Mouse (Mus musculus) heart, embryonic 10.5 days (tissue): ENCODE data around the gene Tes. TPM values are rescaled to one million over a fixed set of nuclear protein-coding genes. Genes with fewer than 3 reads are reported as not detected.

Source experiments
- DNase-seq: peaks from one replicate; pipeline ENCODE4 v3.0.0-alpha.2; 2017; ENCODE audit warnings: low spot score
- H3K27ac ChIP-seq: fragments of 300-500 bp; sonication (generic); 2 replicates; pipeline ENCODE4 v1.5.1; 2016; ENCODE audit warnings: mild to moderate bottlenecking
- H3K27me3 ChIP-seq: fragments of 300-500 bp; sonication (generic); 2 replicates; pipeline ENCODE4 v1.6.1; 2016; ENCODE audit warnings: mild to moderate bottlenecking; ENCODE audit not compliant: poor library complexity, insufficient read depth, severe bottlenecking
- H3K36me3 ChIP-seq: fragments of 300-500 bp; sonication (generic); 2 replicates; pipeline ENCODE4 v1.6.1; 2016; ENCODE audit warnings: mild to moderate bottlenecking, moderate library complexity
- H3K4me1 ChIP-seq: fragments of 300-500 bp; sonication (generic); 2 replicates; pipeline ENCODE4 v1.6.1; 2016; ENCODE audit warnings: mild to moderate bottlenecking
- H3K4me3 ChIP-seq: fragments of 300-500 bp; sonication (generic); 2 replicates; pipeline ENCODE4 v1.5.1; 2016; ENCODE audit warnings: mild to moderate bottlenecking, moderate library complexity
- H3K9me3 ChIP-seq: fragments of 300-500 bp; sonication (generic); 2 replicates; pipeline ENCODE4 v1.6.1; 2016; ENCODE audit warnings: mild to moderate bottlenecking, moderate library complexity
- WGBS: fragments of 180-500 bp; shearing (Covaris S2); methylation state at CpG from one replicate; pipeline ENCODE4 v1.1.7; 2016; 5-methylcytosine and 5-hydroxymethylcytosine counted together
- polyA plus RNA-seq: library from polyadenylated mRNA; unstranded; fragments of >200 nt; fragmentation: Nextera tagmentation; extraction: Ambion mirVana; gene quantifications from 2 replicates; pipeline ENCODE4 v1.2.1, GENCODE M21; 2016

Gene Tes
- polyA plus RNA-seq, 1 experiment from 2014 or later, result 38.0 TPM

GRCm38 (mm10) chr6:17082800-17083199, 17.9 kb downstream of the Tes start:
- Histone ChIP-seq H3K9me3 (no peaks in the 10 kb centered on the region), H3K36me3 (no peaks in the 10 kb centered on the region), H3K4me1 (peaks cover 7% of the 10 kb centered on the region), H3K27ac (no peak overlapping the region), H3K4me3 (no peak overlapping the region), H3K27me3 (peaks cover 24% of the 10 kb centered on the region; the same call in 1 of the 2 replicates)
- WGBS, result 82% methylated on average over 5 of the region's 5 CpGs
- no peak for DNase-seq

- no peaks in the 10 kb centered on the region for H3K4me1 ChIP-seq
- H3K4me3 ChIP-seq, result no peak overlapping the region
- H3K9me3 ChIP-seq, result no peaks in the 10 kb centered on the region
- no peak overlapping the region for H3K27ac ChIP-seq
- no peaks in the 10 kb centered on the region for H3K36me3 ChIP-seq
- peaks cover 13% of the 10 kb centered on the region; the same call in 1 of the 2 replicates for H3K27me3 ChIP-seq
- DNase-seq, result peak; percentile 79
- 61% methylated on average over 6 of the region's 6 CpGs for WGBS
Measured at GRCm38 (mm10) chr6:17087485-17087884, 22.5 kb downstream of the Tes start.

DNA sequence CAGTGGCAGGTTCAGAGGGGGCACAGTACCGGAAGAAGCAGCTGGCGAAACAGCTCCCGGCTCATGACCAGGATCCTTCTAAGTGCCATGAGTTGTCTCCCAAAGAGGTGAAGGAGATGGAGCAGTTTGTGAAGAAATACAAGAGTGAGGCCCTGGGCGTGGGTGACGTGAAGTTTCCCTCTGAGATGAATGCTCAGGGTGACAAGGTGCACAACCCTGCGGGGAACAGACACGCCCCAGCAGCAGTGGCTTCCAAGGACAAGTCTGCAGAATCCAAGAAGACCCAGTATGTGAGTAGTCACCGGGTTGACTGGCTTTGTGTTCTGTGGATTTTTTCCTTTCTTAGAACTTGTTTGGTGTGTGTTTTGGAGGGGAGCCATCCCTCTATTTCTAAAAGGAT, 32.4 kb downstream of the Tes start:
- Histone ChIP-seq H3K9me3 (no peaks in the 10 kb centered on the region), H3K36me3 (no peaks in the 10 kb centered on the region), H3K4me3 (no peak overlapping the region), H3K27me3 (no peaks in the 10 kb centered on the region; the same call in 1 of the 2 replicates), H3K27ac (no peak overlapping the region), H3K4me1 (no peaks in the 10 kb centered on the region)
- no peak for DNase-seq
- 85% methylated on average over 8 of the region's 8 CpGs for whole genome bisulfite sequencing

DNA sequence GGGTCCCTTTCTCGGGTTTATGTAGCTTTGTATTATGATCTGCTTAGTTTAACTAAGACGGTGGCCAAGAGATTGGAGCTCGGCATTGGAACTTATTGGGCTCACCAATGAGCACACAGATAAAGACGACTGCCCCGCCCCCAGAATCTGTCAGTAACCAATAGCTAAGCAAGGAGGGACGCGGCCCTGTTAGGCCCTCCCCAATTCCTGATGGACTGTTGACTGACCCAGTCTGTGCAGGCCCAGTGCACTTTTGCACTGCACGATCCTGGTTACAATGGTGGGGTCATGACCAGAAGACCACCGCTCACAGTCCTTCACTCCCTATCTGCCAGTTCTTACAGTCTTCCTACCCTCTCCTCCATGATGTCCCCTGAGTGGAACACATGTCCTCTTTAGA, 33.6 kb downstream of the Tes start:
- H3K27me3 ChIP-seq, result no peaks in the 10 kb centered on the region; the same call in 1 of the 2 replicates
- no peak overlapping the region for H3K4me3 ChIP-seq
- no peaks in the 10 kb centered on the region for H3K4me1 ChIP-seq
- DNase-seq, result no peak
- 84% methylated on average over 9 of the region's 9 CpGs for WGBS
- no peak overlapping the region for H3K27ac ChIP-seq
- no peaks in the 10 kb centered on the region for H3K9me3 ChIP-seq
- no peaks in the 10 kb centered on the region for H3K36me3 ChIP-seq

- no peak overlapping the region for H3K4me3 ChIP-seq
- no peaks in the 10 kb centered on the region for H3K4me1 ChIP-seq
- 77% methylated on average over 25 of the region's 25 CpGs for WGBS
- no peak overlapping the region for H3K27ac ChIP-seq
- no peak for DNase-seq
- H3K27me3 ChIP-seq, result no peaks in the 10 kb centered on the region; the same call in 1 of the 2 replicates
- no peaks in the 10 kb centered on the region for H3K9me3 ChIP-seq
- H3K36me3 ChIP-seq, result no peaks in the 10 kb centered on the region
Measured at GRCm38 (mm10) chr6:17099477-17100130, 34.7 kb downstream of the Tes start.

DNA sequence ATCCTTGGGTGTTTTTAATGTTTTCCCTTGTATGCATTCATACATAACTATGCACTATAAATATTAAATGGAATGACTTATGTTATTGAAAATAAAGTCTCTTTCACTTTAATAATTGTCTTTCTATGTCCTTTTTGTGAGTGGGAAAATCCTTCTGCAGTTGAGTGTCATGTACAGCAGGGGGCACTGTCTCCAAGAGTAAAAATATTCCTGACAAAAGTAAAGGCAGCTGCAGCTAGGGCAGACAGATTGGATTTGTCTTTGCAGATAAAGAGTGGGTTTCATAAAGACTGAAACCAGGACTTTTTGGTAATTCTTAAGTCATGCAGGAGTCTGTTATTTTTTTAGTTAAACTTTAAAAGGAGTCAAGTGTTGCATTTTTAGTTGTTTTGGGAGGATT, 40.8 kb downstream of the Tes start:
- Histone ChIP-seq H3K36me3 (no peaks in the 10 kb centered on the region), H3K4me1 (no peaks in the 10 kb centered on the region), H3K4me3 (no peak overlapping the region), H3K9me3 (no peaks in the 10 kb centered on the region), H3K27ac (no peak overlapping the region), H3K27me3 (no peaks in the 10 kb centered on the region)
- DNase-seq, result no peak

- Histone ChIP-seq H3K27ac (no peak overlapping the region), H3K9me3 (no peaks in the 10 kb centered on the region), H3K4me3 (no peak overlapping the region), H3K36me3 (no peaks in the 10 kb centered on the region), H3K27me3 (no peaks in the 10 kb centered on the region), H3K4me1 (no peaks in the 10 kb centered on the region)
- DNase-seq, result no peak
- 91% methylated on average over 5 of the region's 5 CpGs for WGBS
Measured at GRCm38 (mm10) chr6:17106493-17106892, 41.5 kb downstream of the Tes start.

DNA sequence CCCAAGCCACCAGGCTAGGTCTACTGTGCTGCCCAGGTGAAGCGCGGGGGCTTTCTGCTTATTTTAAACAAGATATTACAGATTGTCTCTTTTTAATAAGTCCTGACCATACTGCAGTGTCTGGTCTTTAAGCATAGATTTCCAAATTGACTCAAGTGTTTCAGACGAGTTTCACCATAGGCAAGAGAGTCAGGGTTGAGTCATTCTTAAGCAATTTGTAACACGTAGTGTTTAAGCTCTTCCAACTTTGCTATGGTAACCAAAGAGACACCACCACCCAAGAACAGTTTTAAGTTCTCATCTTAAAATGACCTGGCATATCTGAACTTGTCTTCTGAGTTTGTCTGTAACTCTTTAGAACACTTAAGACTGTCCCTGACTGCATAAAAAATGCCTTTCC, 44.3 kb downstream of the Tes start:
- 76% methylated on average over 4 of the region's 4 CpGs for WGBS
- no peak for DNase-seq

GRCm38 (mm10) chr6:17110564-17111100, 45.7 kb downstream of the Tes start:
- Histone ChIP-seq H3K4me3 (no peak overlapping the region), H3K9me3 (no peaks in the 10 kb centered on the region), H3K27ac (no peak overlapping the region), H3K4me1 (no peaks in the 10 kb centered on the region), H3K27me3 (no peaks in the 10 kb centered on the region), H3K36me3 (no peaks in the 10 kb centered on the region)
- 66% methylated on average over 6 of the region's 6 CpGs for WGBS
- DNase-seq, result no peak

More for the DNA sequence above, 44.3 kb downstream of the Tes start:
- Histone ChIP-seq H3K9me3 (no peaks in the 10 kb centered on the region), H3K4me1 (no peaks in the 10 kb centered on the region), H3K4me3 (no peak overlapping the region), H3K27me3 (no peaks in the 10 kb centered on the region), H3K36me3 (no peaks in the 10 kb centered on the region), H3K27ac (no peak overlapping the region)

- DNase-seq, result no peak
- Histone ChIP-seq H3K27ac (no peak overlapping the region), H3K4me3 (no peak overlapping the region), H3K4me1 (no peaks in the 10 kb centered on the region), H3K36me3 (no peaks in the 10 kb centered on the region), H3K9me3 (no peaks in the 10 kb centered on the region), H3K27me3 (no peaks in the 10 kb centered on the region)
- WGBS, result 97% methylated on average over 1 of the region's 1 CpGs
Measured at GRCm38 (mm10) chr6:17112081-17112480, 47.1 kb downstream of the Tes start.

DNA sequence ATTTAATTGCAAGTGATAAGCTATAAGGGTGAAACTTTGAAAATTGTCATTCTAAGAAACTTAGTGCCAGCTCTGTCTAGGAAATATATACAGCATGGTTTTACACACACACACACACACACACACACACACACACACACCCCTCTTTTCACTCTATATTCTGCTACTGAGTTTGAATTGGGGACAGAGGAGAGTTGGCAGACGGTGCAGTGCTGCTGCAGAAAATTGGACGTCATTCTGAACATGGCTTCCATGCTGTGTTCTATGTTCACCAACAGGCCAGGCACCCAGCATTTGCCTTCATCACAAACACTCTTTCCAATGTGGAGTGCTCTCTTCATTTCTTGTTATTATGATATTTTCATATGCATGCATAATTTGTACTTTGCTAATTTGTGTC, 48.0 kb downstream of the Tes start:
- H3K4me1 ChIP-seq, result no peaks in the 10 kb centered on the region
- no peak overlapping the region for H3K4me3 ChIP-seq
- H3K27me3 ChIP-seq, result no peaks in the 10 kb centered on the region
- DNase-seq, result no peak
- no peaks in the 10 kb centered on the region for H3K9me3 ChIP-seq
- WGBS, result 81% methylated on average over 2 of the region's 2 CpGs
- no peak overlapping the region for H3K27ac ChIP-seq
- no peaks in the 10 kb centered on the region for H3K36me3 ChIP-seq

DNA sequence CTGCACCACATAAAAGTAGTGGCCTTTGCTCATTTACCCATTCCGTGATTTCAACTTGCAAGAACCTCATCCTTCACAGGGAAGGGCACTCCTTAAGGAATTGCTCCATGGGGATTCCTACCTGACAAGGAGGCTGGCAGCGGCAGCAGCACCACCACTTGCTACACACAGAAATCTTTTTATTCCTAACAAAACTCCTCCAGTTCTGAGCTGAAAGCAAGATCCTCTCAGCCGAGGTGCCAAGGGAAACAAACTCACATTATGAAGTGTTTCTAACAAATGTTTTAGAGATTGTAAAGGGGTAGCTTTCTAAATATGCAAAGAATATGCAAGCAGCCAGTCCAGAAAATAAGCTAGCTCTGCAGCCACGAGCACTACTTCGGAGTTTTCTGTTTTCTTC, 49.6 kb downstream of the Tes start:
- no peak overlapping the region for H3K27ac ChIP-seq
- H3K4me3 ChIP-seq, result no peak overlapping the region
- no peaks in the 10 kb centered on the region for H3K36me3 ChIP-seq
- H3K9me3 ChIP-seq, result no peaks in the 10 kb centered on the region
- no peak for DNase-seq
- no peaks in the 10 kb centered on the region for H3K4me1 ChIP-seq
- H3K27me3 ChIP-seq, result no peaks in the 10 kb centered on the region
- 77% methylated on average over 5 of the region's 5 CpGs for WGBS

DNA sequence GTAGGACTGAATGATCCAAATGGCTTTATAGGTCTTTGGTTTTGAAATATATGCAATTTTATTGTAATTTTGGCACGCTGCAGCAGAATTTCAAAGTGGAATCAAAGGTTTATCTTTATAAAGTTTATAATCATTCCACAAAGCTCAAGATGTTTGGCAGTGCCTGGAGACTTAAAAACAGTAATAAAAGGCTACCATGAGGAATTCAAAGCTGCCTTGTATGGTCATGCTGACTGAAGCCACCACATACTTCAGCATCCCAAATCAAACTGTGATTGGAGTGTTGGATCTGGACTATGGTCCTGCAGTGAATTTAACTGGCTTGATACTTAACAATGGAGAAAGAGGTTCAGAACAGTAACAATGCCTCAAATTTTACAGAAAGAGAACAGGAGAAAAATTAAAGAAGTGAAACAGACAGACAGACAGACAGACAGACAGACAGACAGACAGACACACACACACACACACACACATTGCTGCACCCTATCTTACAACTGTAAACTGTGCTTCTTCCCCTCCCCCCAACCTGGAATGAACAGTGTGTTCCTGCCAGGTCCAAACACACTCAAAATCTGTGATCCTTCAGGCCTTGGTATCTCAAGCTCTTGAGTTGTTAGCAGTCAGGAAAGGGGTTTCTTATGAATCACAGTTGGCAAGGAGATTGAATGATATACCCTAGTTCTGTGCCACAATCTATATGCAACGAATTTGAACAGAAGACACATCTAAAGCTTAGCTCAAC, 50.3 kb downstream of the Tes start:
- no peaks in the 10 kb centered on the region for H3K9me3 ChIP-seq
- WGBS, result 68% methylated on average over 2 of the region's 2 CpGs
- DNase-seq, result no peak
- H3K27me3 ChIP-seq, result no peaks in the 10 kb centered on the region
- no peak overlapping the region for H3K27ac ChIP-seq
- no peaks in the 10 kb centered on the region for H3K36me3 ChIP-seq
- H3K4me3 ChIP-seq, result no peak overlapping the region
- no peaks in the 10 kb centered on the region for H3K4me1 ChIP-seq
